Mouse (Mus musculus) bone marrow macrophage, adult 2 months (primary cell): ENCODE measurements around the gene Tnip1.

ENCODE experiments used
- CTCF ChIP-seq: IDR thresholded peaks from 2 replicates; pipeline ENCODE4 v1.5.1; 2012; ENCODE audit warnings: low read depth, mild to moderate bottlenecking, low read length, moderate library complexity
- POLR2A ChIP-seq: IDR thresholded peaks from 2 replicates; pipeline ENCODE4 v1.6.1; 2012; ENCODE audit warnings: mild to moderate bottlenecking, low read depth, low read length, borderline replicate concordance

DNA sequence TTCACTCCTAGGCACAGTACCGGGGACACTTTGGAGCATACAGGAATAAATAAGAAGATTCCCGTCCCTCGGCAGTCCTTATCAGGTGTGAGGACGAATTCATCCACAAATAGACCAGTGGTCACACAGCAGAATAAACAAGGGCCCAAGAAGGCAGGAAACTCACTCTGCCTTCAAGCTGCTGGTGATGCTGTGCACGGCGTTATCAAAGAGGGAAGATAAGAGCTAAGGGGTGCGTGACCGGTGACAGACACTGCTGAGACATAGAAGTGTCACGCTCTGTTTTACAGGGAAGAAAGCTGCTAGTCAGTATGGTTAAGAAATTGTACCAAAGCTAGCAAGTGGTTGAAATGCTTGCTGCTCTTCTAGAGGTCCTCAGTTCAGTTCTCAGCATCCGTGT lies 82.8 kb downstream of the Tnip1 start:
- TF ChIP-seq POLR2A: no peak
- TF ChIP-seq CTCF: no peak
